Mouse (Mus musculus) olfactory bulb, adult 2 months (tissue): ENCODE measurements around the gene Coq7. TPM values are rescaled to one million over a fixed set of nuclear protein-coding genes. Genes with fewer than 3 reads are reported as not detected.

Experiments used
- H3K27ac ChIP-seq: fragments of 200-500 bp; 2 replicates; pipeline ENCODE4 v1.5.1; 2012; ENCODE audit warnings: low read depth, low read length; ENCODE audit not compliant: insufficient read depth
- H3K4me1 ChIP-seq: fragments of 200-500 bp; 2 replicates; pipeline ENCODE4 v1.6.1; 2012; ENCODE audit warnings: low read length; ENCODE audit not compliant: control insufficient read depth, insufficient read depth
- H3K4me3 ChIP-seq: fragments of 200-500 bp; 2 replicates; pipeline ENCODE4 v1.5.1; 2012; ENCODE audit warnings: mild to moderate bottlenecking, low read depth, low read length, moderate library complexity; ENCODE audit not compliant: insufficient read depth
- CTCF ChIP-seq: fragments of 200-500 bp; IDR thresholded peaks from 2 replicates; pipeline ENCODE4 v1.5.1; 2012; ENCODE audit warnings: low read depth, mild to moderate bottlenecking, low read length, moderate library complexity; ENCODE audit not compliant: insufficient read depth
- POLR2A ChIP-seq: fragments of 200-500 bp; IDR thresholded peaks from 2 replicates; pipeline ENCODE4 v1.6.1; 2012; ENCODE audit warnings: mild to moderate bottlenecking, low read depth, low read length, moderate library complexity; ENCODE audit not compliant: insufficient read depth
- WGBS: fragments of 180-500 bp; shearing (Covaris S2); methylation state at CpG from one replicate; pipeline ENCODE4 v1.1.7; 2018; 5-methylcytosine and 5-hydroxymethylcytosine counted together
- polyA plus RNA-seq: library from polyadenylated mRNA; stranded (reverse); fragments of >200 nt; gene quantifications from 2 replicates; pipeline ENCODE4 v1.2.4, GENCODE M21; 2012; ENCODE audit warnings: low replicate concordance; ENCODE audit not compliant: missing spikeins, insufficient read depth, insufficient read length

Gene Coq7
- polyA plus RNA-seq, 1 experiment: not detected

DNA sequence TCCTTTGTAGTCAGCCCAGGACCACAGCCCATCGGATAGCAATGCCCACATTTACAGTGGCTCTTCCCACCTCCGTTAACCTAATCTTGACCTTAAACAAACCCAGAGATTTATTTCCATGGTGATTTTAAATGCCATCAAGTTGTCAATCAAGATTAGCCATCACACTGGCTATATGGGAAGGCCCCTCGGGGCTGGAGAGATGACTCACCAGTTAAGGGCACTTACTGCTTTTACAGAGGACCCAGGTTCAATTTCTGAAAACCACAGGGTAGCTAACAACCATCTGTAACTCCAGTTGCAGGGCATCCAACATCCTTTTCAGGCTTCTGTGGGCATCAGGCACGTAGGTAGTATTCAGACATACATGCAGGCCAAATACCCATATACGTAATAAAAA, 56.7 kb downstream of the Coq7 start:
- no peak overlapping the region for H3K27ac ChIP-seq
- 73% methylated on average over 5 of the region's 5 CpGs for WGBS
- no peaks in the 10 kb centered on the region for H3K4me1 ChIP-seq
- TF ChIP-seq CTCF (no peak), POLR2A (no peak)
- H3K4me3 ChIP-seq: no peak overlapping the region

DNA sequence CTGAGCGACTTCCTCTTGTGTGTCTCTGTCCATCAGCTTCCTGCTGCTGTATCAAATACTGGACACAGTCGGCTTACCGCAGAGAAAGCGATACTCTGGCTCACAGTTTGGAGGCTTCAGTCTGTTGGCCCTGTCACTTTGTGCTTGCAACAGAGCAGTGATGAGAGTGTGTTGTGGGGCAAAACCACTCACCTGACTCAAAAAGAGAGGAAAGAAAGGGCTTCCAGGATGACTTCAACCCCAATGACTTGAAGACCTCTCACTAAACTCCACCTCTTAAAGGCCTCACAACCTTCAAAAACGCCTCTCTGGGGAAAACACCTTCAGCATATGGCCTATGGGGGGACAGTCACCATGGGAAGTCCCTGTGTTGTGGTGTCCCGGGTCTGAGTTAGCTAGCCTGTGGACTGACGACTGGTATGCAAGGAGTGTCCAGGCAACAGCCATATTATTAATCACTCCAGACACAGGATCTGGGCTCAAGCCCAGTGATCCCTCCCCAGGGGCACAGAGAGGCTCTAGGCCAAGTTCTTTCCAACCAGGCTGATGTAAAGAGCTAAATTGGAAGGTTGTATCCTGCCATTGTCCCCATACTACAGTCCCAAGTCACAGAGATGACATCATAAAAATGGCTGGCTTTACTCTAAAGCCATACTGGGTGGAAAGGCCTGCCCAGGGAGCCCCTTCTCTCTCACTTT, 58.0 kb downstream of the Coq7 start:
- H3K27ac ChIP-seq: no peak overlapping the region
- 86% methylated on average over 7 of the region's 7 CpGs for WGBS
- TF ChIP-seq POLR2A: no peak
- no peak for TF ChIP-seq CTCF
- no peaks in the 10 kb centered on the region for H3K4me1 ChIP-seq
- no peak overlapping the region for H3K4me3 ChIP-seq

DNA sequence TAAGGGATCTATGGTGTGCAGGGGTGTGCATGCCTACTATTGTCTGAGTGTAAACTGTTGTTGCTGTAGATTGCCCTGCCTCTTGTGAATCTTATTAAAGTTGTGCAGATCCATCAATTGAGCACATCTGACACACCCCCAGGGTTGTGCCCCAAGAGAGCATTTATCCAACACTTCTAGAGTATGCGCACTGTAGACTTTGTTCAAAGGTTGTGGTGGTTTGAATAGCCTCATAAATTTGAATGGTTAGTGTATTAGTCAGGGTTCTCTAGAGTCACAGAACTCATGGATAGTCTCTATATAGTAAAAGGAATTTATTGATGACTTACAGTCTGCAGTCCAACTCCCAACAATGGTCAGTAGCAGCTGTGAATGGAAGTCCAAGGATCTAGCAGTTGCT, 60.3 kb downstream of the Coq7 start:
- TF ChIP-seq CTCF (no peak), POLR2A (no peak)
- 98% methylated on average over 1 of the region's 1 CpGs for WGBS

DNA sequence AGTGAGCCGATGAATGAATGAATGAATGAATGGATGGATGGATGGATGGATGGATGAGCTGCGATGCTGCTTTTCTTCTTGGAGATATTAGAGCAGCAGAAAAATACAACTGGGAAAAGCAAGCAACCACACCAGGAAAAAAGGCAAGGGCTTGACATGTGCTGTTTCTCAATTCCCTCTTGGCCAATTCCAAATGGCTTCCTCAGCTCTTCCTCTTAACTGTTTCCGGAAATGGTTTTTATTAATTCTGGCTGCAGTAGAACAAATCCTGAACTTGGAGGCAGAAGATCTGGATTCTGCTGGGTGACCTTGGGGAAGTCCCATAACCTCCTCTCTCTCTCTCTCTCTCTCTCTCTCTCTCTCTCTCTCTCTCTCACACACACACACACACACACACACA, 65.1 kb downstream of the Coq7 start:
- TF ChIP-seq POLR2A (no peak), CTCF (no peak)
- Histone ChIP-seq H3K4me1 (peaks cover 1% of the 10 kb centered on the region; the same call in 1 of the 2 replicates), H3K4me3 (no peak overlapping the region), H3K27ac (no peak overlapping the region)
- over 99% methylated on average over 3 of the region's 3 CpGs for WGBS

More for the DNA sequence above, 60.3 kb downstream of the Coq7 start:
- Histone ChIP-seq H3K4me1 (no peaks in the 10 kb centered on the region), H3K4me3 (no peak overlapping the region), H3K27ac (no peak overlapping the region)

DNA sequence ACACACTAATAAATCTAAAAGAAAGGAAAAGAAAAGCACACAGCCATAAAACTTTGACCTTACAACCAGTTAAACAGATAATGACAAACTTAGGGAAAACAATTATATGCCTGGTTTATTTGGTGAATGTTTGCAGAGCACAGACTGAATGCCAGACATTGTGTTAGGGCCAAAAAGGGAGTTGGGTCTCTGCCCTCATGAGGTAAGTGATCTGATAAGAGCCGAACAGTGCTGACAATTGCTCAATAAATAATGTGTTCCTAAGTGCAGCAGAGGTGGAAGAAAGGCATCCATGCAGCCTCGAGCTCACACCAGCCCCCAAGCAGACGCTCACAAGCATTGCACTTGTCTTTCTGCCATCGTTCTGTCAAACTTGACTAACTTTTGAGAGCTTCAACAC, 68.7 kb downstream of the Coq7 start:
- Histone ChIP-seq H3K4me1 (peaks cover 2% of the 10 kb centered on the region), H3K27ac (no peak overlapping the region), H3K4me3 (no peak overlapping the region)
- no peak for TF ChIP-seq POLR2A
- TF ChIP-seq CTCF: no peak
- WGBS: 77% methylated on average over 4 of the region's 4 CpGs

DNA sequence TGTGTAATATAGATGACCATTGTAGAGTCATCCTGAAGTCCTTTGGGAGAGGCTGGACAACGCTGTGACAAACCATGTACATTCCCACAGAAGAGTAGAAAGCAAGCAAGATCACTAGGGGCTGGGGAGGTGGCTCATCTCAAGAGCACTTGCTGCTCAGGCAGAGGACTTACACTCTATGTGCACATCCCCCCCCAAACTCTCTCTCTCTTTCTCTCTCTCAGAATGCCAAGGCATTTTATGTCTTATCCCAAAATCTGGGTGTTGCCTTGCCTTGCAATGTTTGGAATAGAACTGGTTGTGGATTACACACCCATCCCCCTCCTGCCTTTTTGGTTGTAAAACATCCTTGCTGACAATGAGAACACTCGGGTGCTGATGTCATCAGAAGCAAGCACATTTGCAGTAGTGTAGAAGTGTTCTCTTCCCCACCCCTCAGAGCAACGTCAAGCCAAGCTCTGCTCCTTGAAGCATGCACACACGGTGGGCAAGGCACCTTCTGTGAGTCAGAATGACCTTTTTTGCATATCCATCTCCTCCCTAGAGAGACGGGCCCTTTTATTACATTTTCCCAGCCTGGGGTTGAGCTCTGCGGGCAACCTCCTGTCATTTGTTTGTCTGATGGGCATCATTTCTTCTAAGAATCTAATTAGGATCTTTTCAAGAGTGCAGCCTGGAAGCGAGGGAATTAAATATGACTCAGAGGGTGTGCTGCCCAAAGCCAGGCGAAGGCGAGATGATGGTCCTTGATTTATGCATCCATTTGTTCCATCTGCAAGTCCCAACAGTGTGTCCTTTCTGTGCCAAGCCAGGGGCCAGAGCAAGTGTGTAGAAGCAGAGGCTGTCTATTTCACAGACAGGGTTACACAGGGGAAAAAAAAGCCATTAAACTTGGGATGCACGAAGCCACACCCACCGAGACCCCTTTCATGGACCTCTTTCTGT, 70.1 kb downstream of the Coq7 start:
- peaks cover 2% of the 10 kb centered on the region for H3K4me1 ChIP-seq
- TF ChIP-seq POLR2A (no peak), CTCF (no peak)
- WGBS: 38% methylated on average over 11 of the region's 11 CpGs

DNA sequence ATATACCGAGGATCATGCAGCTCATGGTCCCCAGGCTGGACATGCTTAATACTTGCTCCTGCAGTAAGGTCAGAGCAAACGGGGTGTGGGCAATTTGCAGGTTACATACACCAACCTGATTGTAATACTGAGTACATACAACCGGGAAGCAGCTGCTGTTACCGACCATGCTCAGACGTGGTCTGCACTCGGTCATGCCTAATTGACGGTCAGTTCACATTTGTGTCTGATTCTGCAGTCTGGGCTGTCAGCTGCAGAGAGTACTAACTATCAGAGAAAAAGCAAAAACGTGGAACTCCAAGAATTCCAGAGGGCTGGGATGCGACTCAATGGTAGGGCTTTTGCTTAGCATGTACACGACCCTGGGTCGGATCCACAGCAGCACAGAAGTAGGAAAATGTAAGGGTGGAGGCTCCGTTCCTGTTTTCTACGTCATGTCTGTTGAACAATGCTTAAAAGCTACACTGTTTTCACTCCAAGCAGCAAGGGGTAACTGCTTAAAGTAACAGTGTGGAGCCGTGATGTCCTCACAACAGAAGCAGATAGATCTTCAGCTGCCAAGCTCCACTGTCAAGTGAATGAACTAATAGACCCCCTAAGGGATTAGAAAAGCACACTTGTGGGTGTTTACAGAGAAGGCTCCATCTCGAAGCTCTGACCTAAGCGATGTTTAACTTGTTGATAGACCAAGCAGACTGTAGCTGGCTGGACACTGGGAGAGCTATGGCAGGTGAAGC, 71.6 kb downstream of the Coq7 start:
- 51% methylated on average over 16 of the region's 16 CpGs for WGBS
- H3K27ac ChIP-seq: no peak overlapping the region
- peaks cover 2% of the 10 kb centered on the region for H3K4me1 ChIP-seq
- TF ChIP-seq CTCF: no peak
- TF ChIP-seq POLR2A: no peak
- H3K4me3 ChIP-seq: no peak overlapping the region

More for the DNA sequence above, 70.1 kb downstream of the Coq7 start:
- H3K27ac ChIP-seq: no peak overlapping the region
- no peak overlapping the region for H3K4me3 ChIP-seq

Other genes with a start within 250 kb of the Coq7 start
- gene Syt17, start 85.1 kb downstream of the Coq7 start, polyA plus RNA-seq: not detected in 2 replicates
- gene Itpripl2, start 41.4 kb downstream of the Coq7 start, polyA plus RNA-seq: not detected in 2 replicates
- gene Tmc7, start 51.4 kb upstream of the Coq7 start, polyA plus RNA-seq: not detected in 2 replicates
- gene Tmc5, start 63.9 kb upstream of the Coq7 start, polyA plus RNA-seq: not detected in 2 replicates
- not detected in 2 replicates for gene Gde1, start 172.4 kb upstream of the Coq7 start, polyA plus RNA-seq
- gene Ccp110, start 179.2 kb upstream of the Coq7 start, polyA plus RNA-seq: not detected in 2 replicates
- not detected in 2 replicates for gene Vps35l, start 206.9 kb upstream of the Coq7 start, polyA plus RNA-seq